Mouse (Mus musculus): ENCODE results near the gene Ear2. TPM values are rescaled to one million over a fixed set of nuclear protein-coding genes. Genes with fewer than 3 reads are reported as not detected.
"Not testable (repeated sequence)": the region's sequence is repeated elsewhere in the genome, so short reads cannot be mapped to it uniquely, and the experiment has no call there.

Ear2 gene
- total and polyA plus RNA-seq, 2 experiments from 2014 or later = 0.38 TPM; not detected in 1

- ATAC-seq (ENCODE audit: insufficient read depth, low read depth) (no peak), DNase-seq (ENCODE audit: low spot score) (no peak)
- Histone ChIP-seq H3K4me3 (ENCODE audit: low read depth, low read length) (no peak overlapping the region), H3K9ac (replicated peaks; ENCODE audit: low read depth, low read length) (no peak overlapping the region), H3K4me2 (ENCODE audit: low read depth, low read length) (no peak overlapping the region), H3K27ac (ENCODE audit: low read depth) (no peak overlapping the region), H3K27me3 (ENCODE audit: control insufficient read depth, insufficient read depth, low read length) (no peaks in the 10 kb centered on the region), H3K36me3 (replicated peaks; ENCODE audit: control insufficient read depth, insufficient read depth, low read length) (no peaks in the 10 kb centered on the region), H3K9me3 (replicated peaks; ENCODE audit: control insufficient read depth, low read length) (no peaks in the 10 kb centered on the region), H3K4me1 (ENCODE audit: control insufficient read depth, insufficient read depth) (no peaks in the 10 kb centered on the region)
- TF ChIP-seq CTCF (IDR thresholded peaks at IDR 0.05; ENCODE audit: low read depth) (no peak), EP300 (IDR thresholded peaks at IDR 0.05; ENCODE audit: low read depth) (no peak)
Measured at GRCm38 (mm10) chr14:44110981-44111380, 8.5 kb downstream of the Ear2 start.

GRCm38 (mm10) chr14:44123551-44123950 is 21.1 kb downstream of the Ear2 start, which contains the start of gene Gm3327:
Gene Gm3327 (plus strand): TSS chr14:44123851.
- DNase-seq (ENCODE audit: low spot score); H3K27ac ChIP-seq (ENCODE audit: low read depth); H3K9me3 ChIP-seq (replicated peaks; ENCODE audit: control insufficient read depth, low read length); H3K4me1 ChIP-seq (ENCODE audit: control insufficient read depth, insufficient read depth); H3K9ac ChIP-seq (replicated peaks; ENCODE audit: low read depth, low read length); H3K27me3 ChIP-seq (ENCODE audit: control insufficient read depth, insufficient read depth, low read length); H3K4me3 ChIP-seq (ENCODE audit: low read depth, low read length); H3K36me3 ChIP-seq (replicated peaks; ENCODE audit: control insufficient read depth, insufficient read depth, low read length); H3K4me2 ChIP-seq (ENCODE audit: low read depth, low read length); ATAC-seq (ENCODE audit: insufficient read depth, low read depth): not testable (repeated sequence)
- 79% methylated on average over 3 of the region's 4 CpGs for WGBS

Other genes with a start within 250 kb of the Ear2 start
- not detected in 2 replicates for gene Ear1, start 227.1 kb upstream of the Ear2 start, total RNA-seq (2014; rRNA removed; ENCODE audit: low replicate concordance)
- not detected in 2 replicates for gene Ear1, start 227.1 kb upstream of the Ear2 start, polyA plus RNA-seq (2015; fragmentation: Nextera tagmentation; extraction: Ambion mirVana)
- not detected in 2 replicates for gene Ear10, start 179.1 kb upstream of the Ear2 start, total RNA-seq (2014; rRNA removed; ENCODE audit: low replicate concordance)
- not detected in 2 replicates for gene Ear10, start 179.1 kb upstream of the Ear2 start, polyA plus RNA-seq (2015; fragmentation: Nextera tagmentation; extraction: Ambion mirVana)
- gene Gm8113, start 177.3 kb upstream of the Ear2 start, total RNA-seq (2014; rRNA removed; ENCODE audit: low replicate concordance) = 12.9 and 20.5 TPM in 2 replicates
- 32.3 and 33.7 TPM in 2 replicates for gene Gm8113, start 177.3 kb upstream of the Ear2 start, polyA plus RNA-seq (2015; fragmentation: Nextera tagmentation; extraction: Ambion mirVana)
- not detected in 2 replicates for gene Ang5, start 145.6 kb upstream of the Ear2 start, total RNA-seq (2014; rRNA removed; ENCODE audit: low replicate concordance)
- not detected in 2 replicates for gene Ang5, start 145.6 kb upstream of the Ear2 start, polyA plus RNA-seq (2015; fragmentation: Nextera tagmentation; extraction: Ambion mirVana)
- gene Ang6, start 100.4 kb upstream of the Ear2 start, total RNA-seq (2014; rRNA removed; ENCODE audit: low replicate concordance) = not detected in 2 replicates
- gene Ang6, start 100.4 kb upstream of the Ear2 start, polyA plus RNA-seq (2015; fragmentation: Nextera tagmentation; extraction: Ambion mirVana) = not detected in 2 replicates
- gene Gm3327, start 21.2 kb downstream of the Ear2 start, total RNA-seq (2014; rRNA removed; ENCODE audit: low replicate concordance) = not detected in 2 replicates
- gene Gm3327, start 21.2 kb downstream of the Ear2 start, polyA plus RNA-seq (2015; fragmentation: Nextera tagmentation; extraction: Ambion mirVana) = not detected in 2 replicates
- not detected in 2 replicates for gene Gm8212, start 95.0 kb downstream of the Ear2 start, total RNA-seq (2014; rRNA removed; ENCODE audit: low replicate concordance)
- gene Gm8212, start 95.0 kb downstream of the Ear2 start, polyA plus RNA-seq (2015; fragmentation: Nextera tagmentation; extraction: Ambion mirVana) = not detected in 2 replicates
- not detected in 2 replicates for gene 4930503E14Rik, start 110.6 kb downstream of the Ear2 start, total RNA-seq (2014; rRNA removed; ENCODE audit: low replicate concordance)
- gene 4930503E14Rik, start 110.6 kb downstream of the Ear2 start, polyA plus RNA-seq (2015; fragmentation: Nextera tagmentation; extraction: Ambion mirVana) = not detected in 2 replicates
- gene Gm8220, start 182.9 kb downstream of the Ear2 start, total RNA-seq (2014; rRNA removed; ENCODE audit: low replicate concordance) = not detected in 2 replicates
- gene Gm8220, start 182.9 kb downstream of the Ear2 start, polyA plus RNA-seq (2015; fragmentation: Nextera tagmentation; extraction: Ambion mirVana) = not detected in 2 replicates
- not detected in 2 replicates for gene Gm5930, start 235.9 kb downstream of the Ear2 start, total RNA-seq (2014; rRNA removed; ENCODE audit: low replicate concordance)
- not detected in 2 replicates for gene Gm5930, start 235.9 kb downstream of the Ear2 start, polyA plus RNA-seq (2015; fragmentation: Nextera tagmentation; extraction: Ambion mirVana)

Measured in heart, postnatal 0 days (tissue).